Mouse (Mus musculus) intestine, postnatal 0 days (tissue): ENCODE results near the gene Plxnb3. TPM values are rescaled to one million over a fixed set of nuclear protein-coding genes. Genes with fewer than 3 reads are reported as not detected.

Source experiments
- ATAC-seq: fragments of 200-750 bp; cut with Nextera tagmentation; 2 replicates; pipeline ENCODE4 v1.8.0; 2017; ENCODE audit warnings: mild to moderate bottlenecking, moderate TSS enrichment, moderate library complexity
- H3K27ac ChIP-seq: fragments of 300-500 bp; sonication (generic); 2 replicates; pipeline ENCODE4 v1.5.1; 2014; ENCODE audit warnings: mild to moderate bottlenecking, low read depth, low read length, moderate library complexity
- H3K27me3 ChIP-seq: fragments of 300-500 bp; sonication (generic); replicated peaks from 2 replicates; pipeline ENCODE4 v1.6.1; 2014; ENCODE audit warnings: low read length, mixed read lengths; ENCODE audit not compliant: control insufficient read depth, insufficient read depth
- H3K36me3 ChIP-seq: fragments of 300-500 bp; sonication (generic); 2 replicates; pipeline ENCODE4 v1.6.1; 2014; ENCODE audit warnings: mild to moderate bottlenecking, moderate library complexity; ENCODE audit not compliant: control insufficient read depth, insufficient read depth
- H3K4me1 ChIP-seq: fragments of 300-500 bp; sonication (generic); replicated peaks from 2 replicates; pipeline ENCODE4 v1.6.1; 2014; ENCODE audit warnings: antibody characterized with exemption, low read length, mixed read lengths; ENCODE audit not compliant: control insufficient read depth, insufficient read depth
- H3K4me2 ChIP-seq: fragments of 300-500 bp; sonication (generic); replicated peaks from 2 replicates; pipeline ENCODE4 v1.6.1; 2014; ENCODE audit warnings: low read depth, mild to moderate bottlenecking, moderate library complexity
- H3K4me3 ChIP-seq: fragments of 300-500 bp; sonication (generic); 2 replicates; pipeline ENCODE4 v1.5.1; 2014; ENCODE audit warnings: low read depth, low read length
- H3K9ac ChIP-seq: fragments of 300-500 bp; sonication (generic); 2 replicates; pipeline ENCODE4 v1.6.1; 2014; ENCODE audit warnings: mild to moderate bottlenecking, low read depth, low read length
- H3K9me3 ChIP-seq: fragments of 300-500 bp; sonication (generic); 2 replicates; pipeline ENCODE4 v1.6.1; 2016; ENCODE audit warnings: mixed run types; ENCODE audit not compliant: control insufficient read depth
- CTCF ChIP-seq: sonication (generic); IDR thresholded peaks from 2 replicates; pipeline ENCODE4 v1.5.1; 2016; ENCODE audit warnings: low read depth, mild to moderate bottlenecking, control low read depth, antibody characterized with exemption, moderate library complexity
- WGBS: fragments of 180-500 bp; shearing (Covaris S2); extraction: QIAGEN DNeasy Blood & Tissue Kit; methylation state at CpG from one replicate; pipeline ENCODE4 v1.1.7; 2014; 5-methylcytosine and 5-hydroxymethylcytosine counted together
- polyA plus RNA-seq: library from polyadenylated mRNA; unstranded; fragments of >200 nt; fragmentation: Nextera tagmentation; extraction: Ambion mirVana; gene quantifications from 2 replicates; pipeline ENCODE4 v1.2.1, GENCODE M21; 2015

Plxnb3 gene
- polyA plus RNA-seq, 1 experiment from 2014 or later: 0.27 TPM

- WGBS: 52% methylated on average over 1 of the region's 1 CpGs
Measured at GRCm38 (mm10) chrX:73744774-73745481, 12.0 kb upstream of the Plxnb3 start.

DNA sequence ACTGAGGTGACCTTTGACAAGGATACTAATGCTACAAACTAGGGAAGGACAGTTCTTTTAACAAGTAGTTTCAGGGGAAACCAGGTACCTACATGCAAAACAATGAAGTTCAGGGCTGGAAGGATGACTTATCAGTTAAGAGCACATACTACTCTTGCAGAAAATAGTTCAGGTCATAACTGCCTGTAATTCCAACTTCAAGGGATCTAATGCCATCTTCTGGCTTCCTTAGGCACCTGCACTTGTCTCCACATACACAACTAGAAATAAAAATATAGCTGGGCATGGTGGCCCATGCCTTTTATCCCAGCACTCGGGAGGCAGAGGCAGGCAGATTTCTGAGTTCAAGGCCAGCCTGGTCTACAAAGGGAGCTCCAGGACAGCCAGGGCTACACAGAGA is 7.9 kb upstream of the Plxnb3 start:
- Histone ChIP-seq H3K27me3 (no peaks in the 10 kb centered on the region), H3K27ac (no peak overlapping the region), H3K36me3 (no peaks in the 10 kb centered on the region), H3K4me2 (no peak overlapping the region), H3K4me1 (no peaks in the 10 kb centered on the region), H3K9ac (no peak overlapping the region), H3K9me3 (no peaks in the 10 kb centered on the region), H3K4me3 (no peak overlapping the region)
- peak; percentile 44; the same call in 1 of the 2 replicates for TF ChIP-seq CTCF
- no peak for ATAC-seq
- 84% methylated on average over 1 of the region's 1 CpGs for WGBS

More at GRCm38 (mm10) chrX:73744774-73745481, 12.0 kb upstream of the Plxnb3 start:
- no peak overlapping the region for H3K4me3 ChIP-seq
- no peaks in the 10 kb centered on the region for H3K36me3 ChIP-seq
- H3K27me3 ChIP-seq: no peaks in the 10 kb centered on the region
- ATAC-seq: no peak
- H3K27ac ChIP-seq: no peak overlapping the region
- no peak for TF ChIP-seq CTCF
- no peak overlapping the region for H3K4me2 ChIP-seq
- H3K9ac ChIP-seq: no peak overlapping the region
- no peaks in the 10 kb centered on the region for H3K4me1 ChIP-seq
- H3K9me3 ChIP-seq: no peaks in the 10 kb centered on the region

DNA sequence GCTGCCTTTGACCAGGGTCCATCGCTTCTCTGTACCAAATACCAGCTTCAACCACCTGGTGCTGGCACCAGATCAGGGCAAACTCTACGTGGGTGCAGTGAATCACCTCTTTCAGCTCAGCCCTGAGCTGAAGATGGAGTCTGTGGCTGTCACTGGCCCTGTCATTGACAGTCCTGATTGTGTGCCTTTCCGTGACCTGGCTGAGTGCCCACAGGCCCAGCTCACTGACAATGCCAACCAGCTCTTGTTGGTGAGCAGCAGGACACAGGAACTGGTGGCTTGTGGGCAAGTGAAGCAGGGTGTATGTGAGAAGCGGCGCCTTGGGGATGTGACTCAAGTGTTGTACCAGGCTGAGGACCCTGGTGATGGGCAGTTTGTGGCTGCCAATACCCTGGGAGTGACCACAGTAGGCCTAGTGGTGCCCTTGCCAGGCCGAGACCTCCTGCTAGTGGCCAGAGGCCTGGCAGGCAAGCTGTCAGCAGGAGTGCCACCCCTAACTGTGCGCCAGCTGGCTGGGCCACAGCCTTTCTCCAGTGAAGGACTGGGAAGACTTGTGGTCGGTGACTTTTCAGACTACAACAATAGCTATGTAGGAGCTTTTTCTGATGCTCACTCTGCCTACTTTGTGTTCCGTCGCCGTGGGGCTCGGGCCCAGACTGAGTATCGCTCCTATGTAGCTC is 1.9 kb downstream of the Plxnb3 start:
- WGBS: 89% methylated on average over 13 of the region's 13 CpGs
- H3K27ac ChIP-seq: no peak overlapping the region
- no peaks in the 10 kb centered on the region for H3K4me1 ChIP-seq
- H3K4me3 ChIP-seq: no peak overlapping the region
- H3K4me2 ChIP-seq: no peak overlapping the region
- H3K9me3 ChIP-seq: no peaks in the 10 kb centered on the region
- no peak overlapping the region for H3K9ac ChIP-seq
- no peak for ATAC-seq
- no peak for TF ChIP-seq CTCF
- H3K36me3 ChIP-seq: no peaks in the 10 kb centered on the region
- no peaks in the 10 kb centered on the region for H3K27me3 ChIP-seq

DNA sequence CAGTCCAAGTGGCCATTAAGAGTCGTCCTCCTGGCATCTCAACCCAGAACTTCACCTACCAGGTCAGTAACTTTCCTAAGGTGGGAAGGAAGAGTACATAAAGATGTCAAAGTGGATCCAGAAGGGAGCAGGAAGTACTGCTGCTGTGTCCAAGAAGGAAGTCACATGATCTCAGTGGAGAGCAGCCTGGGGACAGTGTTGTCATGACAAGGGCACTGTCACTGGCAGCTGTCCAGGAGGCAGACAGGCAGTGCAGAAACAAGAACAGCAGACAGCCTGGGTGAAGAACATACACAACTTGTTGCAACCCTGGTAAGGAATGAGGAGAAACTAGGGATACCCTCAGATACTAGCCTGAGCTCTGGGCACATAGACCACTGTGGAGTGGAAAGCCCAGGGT is 8.4 kb downstream of the Plxnb3 start:
- no peak for ATAC-seq
- Histone ChIP-seq H3K27ac (no peak overlapping the region), H3K9me3 (no peaks in the 10 kb centered on the region), H3K36me3 (no peaks in the 10 kb centered on the region), H3K9ac (no peak overlapping the region), H3K4me3 (no peak overlapping the region), H3K4me1 (no peaks in the 10 kb centered on the region), H3K4me2 (no peak overlapping the region), H3K27me3 (no peaks in the 10 kb centered on the region)
- WGBS: 69% methylated on average over 1 of the region's 1 CpGs
- TF ChIP-seq CTCF: no peak

DNA sequence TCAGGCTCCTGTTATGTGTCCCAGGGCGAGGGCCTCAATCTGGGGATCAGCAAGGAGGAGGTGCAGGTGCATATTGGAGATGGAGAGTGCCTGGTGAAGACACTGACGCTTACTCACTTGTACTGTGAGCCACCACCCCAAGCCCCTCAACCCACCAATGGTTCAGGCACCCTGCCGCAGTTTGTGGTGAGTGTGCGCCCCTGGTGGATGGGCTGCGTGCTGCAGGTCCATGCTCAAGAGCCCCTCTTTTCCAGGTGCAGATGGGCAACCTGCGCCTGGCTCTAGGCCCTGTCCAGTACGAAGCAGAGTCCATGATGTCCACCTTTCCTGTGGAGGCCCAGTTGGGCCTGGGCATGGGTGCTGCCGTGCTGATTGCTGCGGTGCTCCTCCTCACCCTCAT is 10.4 kb downstream of the Plxnb3 start:
- 53% methylated on average over 9 of the region's 9 CpGs for WGBS
- peak; percentile 73 for TF ChIP-seq CTCF
- ATAC-seq: no peak

GRCm38 (mm10) chrX:73774168-73774760 is 17.4 kb downstream of the Plxnb3 start, which contains the start of gene Srpk3:
Gene Srpk3 (plus strand): TSS chrX:73774405.
- no peaks in the 10 kb centered on the region for H3K27me3 ChIP-seq
- no peak for ATAC-seq
- H3K4me1 ChIP-seq: no peaks in the 10 kb centered on the region
- no peak within 1 kb of the TSS for H3K9ac ChIP-seq
- no peak within 1 kb of the TSS for H3K27ac ChIP-seq
- no peak for TF ChIP-seq CTCF
- 39% methylated on average over 9 of the region's 9 CpGs for WGBS
- H3K36me3 ChIP-seq: peaks cover 9% of the 10 kb centered on the region
- no peak within 1 kb of the TSS for H3K4me2 ChIP-seq
- H3K4me3 ChIP-seq: no peak within 1 kb of the TSS
- no peaks in the 10 kb centered on the region for H3K9me3 ChIP-seq

More for the DNA sequence above, 10.4 kb downstream of the Plxnb3 start:
- Histone ChIP-seq H3K27ac (no peak overlapping the region), H3K9ac (no peak overlapping the region), H3K9me3 (no peaks in the 10 kb centered on the region), H3K4me1 (no peaks in the 10 kb centered on the region), H3K27me3 (no peaks in the 10 kb centered on the region), H3K36me3 (no peaks in the 10 kb centered on the region), H3K4me3 (no peak overlapping the region), H3K4me2 (no peak overlapping the region)
